Mouse (Mus musculus): ENCODE measurements around the gene Pax8. TPM values are rescaled to one million over a fixed set of nuclear protein-coding genes. Genes with fewer than 3 reads are reported as not detected.

The Pax8 gene
- total RNA-seq, 4 experiments from 2014 or later, result not detected

DNA sequence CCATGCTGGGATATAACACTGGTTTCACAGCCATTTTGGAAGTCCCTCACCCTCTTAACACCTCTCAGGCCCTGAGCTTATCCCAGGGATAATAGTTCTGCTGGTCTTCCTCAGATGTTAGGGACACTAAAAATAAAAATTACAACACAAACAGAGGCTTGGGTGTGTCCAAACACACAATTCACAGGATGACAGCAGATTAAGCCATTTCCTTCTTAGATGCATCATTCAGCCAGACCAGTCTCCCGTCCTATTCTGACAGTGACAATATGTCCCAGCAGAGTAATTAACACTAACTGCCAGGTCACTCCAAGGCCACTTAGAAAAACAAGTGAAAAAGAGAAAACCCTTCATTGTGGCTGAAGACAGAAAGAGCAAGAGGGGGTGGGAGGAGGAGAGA is 8.2 kb downstream of the Pax8 start:
- peak; percentile 1 for DNase-seq (ENCODE audit: low spot score)

DNA sequence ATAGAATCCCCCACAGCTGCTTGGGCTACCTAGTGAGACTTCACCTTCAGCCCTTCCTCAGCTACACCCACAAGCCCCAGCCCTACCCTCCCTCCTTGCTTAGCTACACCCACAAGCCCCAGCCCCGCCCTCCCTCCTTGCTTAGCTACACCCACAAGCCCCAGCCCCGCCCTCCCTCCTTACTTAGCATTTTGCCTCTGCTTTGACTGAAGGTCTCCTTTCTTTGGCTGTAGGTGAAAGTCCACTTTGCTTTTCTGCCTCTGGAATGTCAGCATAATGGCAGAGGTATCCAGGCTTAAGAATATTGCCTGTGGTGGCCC is 14.6 kb downstream of the Pax8 start:
- DNase-seq (ENCODE audit: low spot score), result no peak

DNA sequence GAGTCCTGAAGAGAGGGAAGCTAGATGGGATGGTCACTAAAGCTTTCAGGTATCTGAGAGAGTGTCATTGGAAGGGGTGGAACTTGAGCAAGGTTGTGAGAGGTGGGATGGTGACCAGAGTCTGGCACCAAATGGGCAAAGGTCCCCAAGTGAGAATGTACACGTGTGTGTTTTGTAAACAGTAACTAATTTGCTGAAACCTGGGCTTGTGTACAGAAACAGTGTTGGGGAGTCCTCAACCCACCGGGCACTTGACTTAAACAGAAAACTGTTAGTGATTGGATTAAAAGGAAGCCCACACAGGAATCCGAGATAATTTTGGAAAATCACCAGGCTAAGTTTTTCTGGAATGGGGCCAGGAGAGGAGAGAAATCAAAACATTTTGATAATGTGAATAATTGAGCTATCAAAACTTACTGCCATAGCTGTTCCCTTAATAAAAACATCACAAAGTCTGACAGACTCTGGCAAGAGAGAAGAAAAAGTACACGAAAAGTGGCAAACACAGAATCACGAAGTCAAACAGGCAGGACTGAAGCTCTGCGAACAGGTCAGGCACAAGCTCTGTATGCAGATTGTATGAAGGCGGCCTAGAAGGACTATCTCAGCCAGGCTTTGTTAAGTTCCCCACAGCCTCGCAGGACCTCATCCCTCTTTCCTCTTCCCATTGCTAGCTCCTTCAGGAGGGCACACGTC is 15.1 kb downstream of the Pax8 start:
- DNase-seq (ENCODE audit: low spot score), result no peak

DNA sequence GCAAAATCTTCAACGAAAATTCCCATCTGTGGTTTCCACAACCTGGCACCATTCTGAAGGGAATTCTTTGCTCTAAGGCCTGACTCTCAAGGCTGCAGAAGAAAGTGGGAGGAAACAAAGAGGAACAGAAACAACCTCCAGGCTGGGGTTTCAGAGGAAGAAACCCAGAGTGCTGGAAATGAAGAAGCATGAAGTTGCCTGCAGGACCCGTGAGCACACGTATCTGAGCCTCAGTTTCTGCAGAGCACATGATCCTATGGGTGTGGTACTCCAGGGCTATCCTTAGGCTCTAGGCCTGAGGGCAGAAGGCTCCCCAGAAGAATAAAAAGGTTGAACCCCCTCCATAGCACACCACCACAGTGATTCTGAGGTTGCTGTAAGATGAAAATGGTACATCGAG is 18.6 kb downstream of the Pax8 start:
- no peak for DNase-seq (ENCODE audit: low spot score)

DNA sequence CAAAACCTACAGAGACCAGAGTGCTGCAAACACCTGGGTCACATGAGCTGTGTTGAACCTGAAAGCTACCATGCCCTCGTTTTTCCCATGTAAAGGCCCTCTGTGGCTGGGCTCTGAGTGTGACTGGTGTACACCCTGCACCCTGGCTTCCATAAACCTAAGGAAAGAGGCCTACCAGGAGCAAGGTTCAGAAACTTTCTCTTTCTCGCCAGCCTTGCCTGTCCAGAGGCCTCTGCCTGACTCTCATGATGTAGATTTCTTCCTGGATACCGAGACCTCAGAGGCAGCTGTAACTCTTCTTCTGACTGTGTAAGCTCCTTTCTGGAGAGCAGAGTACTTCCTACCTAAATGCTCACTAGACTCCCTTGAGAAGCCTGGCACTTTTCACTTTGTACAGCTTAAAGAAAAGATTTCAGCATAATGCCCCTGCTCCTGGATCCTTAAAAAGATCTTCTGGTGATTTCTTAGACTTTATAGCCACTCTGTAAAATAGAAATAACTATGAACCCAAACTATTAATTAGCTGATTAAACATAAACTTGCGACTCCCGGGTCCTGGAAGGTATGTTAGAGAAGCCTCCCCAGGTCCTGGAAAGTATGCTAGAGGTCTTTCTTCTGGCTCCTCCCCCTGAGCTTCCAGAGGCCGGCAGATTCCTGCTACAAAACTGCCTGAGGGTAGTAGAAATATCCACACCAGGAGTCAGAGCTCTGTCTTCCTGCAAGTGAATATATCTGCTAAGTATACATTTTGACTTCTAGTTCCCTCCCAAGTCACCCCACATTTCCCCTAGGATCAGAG is 20.1 kb downstream of the Pax8 start:
- DNase-seq (ENCODE audit: low spot score), result no peak

- no peak for DNase-seq (ENCODE audit: low spot score)
Observed at GRCm38 (mm10) chr2:24454429-24455011, 20.9 kb downstream of the Pax8 start.

DNA sequence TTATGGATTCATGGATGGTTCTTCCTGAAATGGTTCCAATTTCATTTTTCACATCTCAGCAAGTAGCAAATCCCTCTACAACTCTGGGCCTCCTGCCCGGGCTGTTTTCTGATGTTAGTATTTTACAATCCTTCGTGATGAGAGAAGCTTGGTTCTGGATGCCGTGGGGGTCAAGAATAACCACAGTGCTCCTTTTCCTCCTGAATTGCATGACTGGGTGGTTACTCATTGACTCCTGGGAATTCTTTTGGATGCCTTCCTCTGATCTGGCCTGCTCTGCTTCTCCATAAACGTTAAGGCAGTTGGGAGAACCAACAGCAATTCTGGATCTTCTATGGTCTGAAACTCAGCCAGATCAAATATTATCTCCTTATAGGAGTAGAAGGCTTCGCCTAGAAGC is 22.2 kb downstream of the Pax8 start:
- DNase-seq (ENCODE audit: low spot score), result peak; percentile 46

DNA sequence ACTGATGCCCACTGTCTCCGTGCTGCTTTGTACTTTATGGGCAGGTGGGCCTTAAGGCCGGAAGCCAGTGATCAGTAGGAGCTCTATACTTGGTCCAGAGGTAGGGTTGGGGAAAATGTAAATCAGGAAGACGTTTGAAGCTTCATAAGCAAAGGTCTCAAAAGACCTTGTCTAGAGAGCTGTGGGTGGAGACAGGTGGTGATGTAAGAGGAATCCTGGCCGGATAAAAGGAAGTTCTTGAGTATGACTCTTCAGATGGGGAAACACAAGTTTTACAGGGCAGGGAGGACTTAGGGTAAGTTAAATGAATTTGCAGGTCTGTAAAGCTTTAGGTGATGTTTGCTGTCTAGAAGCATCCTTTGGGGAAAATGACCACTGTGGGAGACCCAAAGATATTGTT is 26.3 kb downstream of the Pax8 start:
- no peak for DNase-seq (ENCODE audit: low spot score)

DNA sequence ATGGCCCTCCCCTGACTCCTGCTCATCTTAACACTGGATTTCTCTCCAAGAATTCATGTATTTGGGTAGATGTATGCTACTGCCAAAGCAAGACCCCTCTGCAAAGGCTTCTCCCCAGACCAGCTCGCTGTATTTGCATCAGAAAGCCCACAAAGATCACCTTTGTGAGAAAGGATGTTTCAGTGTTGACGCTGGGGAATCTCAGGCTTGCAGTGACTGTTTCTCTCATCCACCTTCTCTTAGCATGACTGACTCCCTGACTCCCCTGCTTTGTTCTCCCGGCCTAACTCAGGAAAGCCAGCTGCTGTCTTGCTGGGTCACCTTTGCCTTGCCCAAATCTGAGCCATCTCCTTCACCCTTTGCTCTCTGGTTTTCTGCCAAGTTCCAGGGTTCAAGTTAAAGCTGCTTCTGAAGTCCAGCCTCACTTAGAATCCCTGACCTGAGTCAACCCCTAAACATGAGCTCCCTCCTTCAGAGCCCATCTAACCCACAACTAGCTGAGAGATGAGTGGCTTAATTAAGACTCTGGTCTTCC is 32.1 kb downstream of the Pax8 start:
- no peak for DNase-seq (ENCODE audit: low spot score)

DNA sequence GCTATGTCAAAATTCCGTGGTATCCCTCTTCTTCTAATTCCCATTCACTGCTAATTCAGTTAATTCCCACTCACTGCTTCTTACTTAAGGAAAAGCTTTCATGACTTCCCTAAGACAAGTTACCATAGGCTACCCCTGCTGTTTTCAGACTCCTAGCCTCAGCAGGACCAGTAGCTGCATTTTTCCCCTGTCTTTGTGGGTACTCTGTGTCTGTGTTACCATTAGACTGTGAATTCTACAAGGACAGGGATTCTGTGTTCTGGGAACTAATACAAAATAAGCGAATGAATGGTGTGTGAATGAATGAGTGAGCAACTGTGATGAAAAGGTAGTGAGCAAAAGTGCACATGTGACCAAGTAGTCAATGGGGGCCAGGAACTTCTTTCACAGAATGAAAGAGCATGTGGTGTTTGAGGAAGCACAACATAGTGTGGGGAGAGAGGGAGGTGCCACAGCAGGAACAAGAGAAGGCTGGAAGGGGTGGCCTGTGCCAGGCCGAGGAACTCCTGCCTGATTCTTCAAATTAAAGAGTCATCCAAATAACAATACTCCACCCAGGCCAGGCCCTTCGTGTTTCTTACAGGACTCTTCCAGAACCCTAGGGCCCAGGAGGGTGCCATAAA is 33.0 kb downstream of the Pax8 start:
- no peak for DNase-seq (ENCODE audit: low spot score)

- no peak for DNase-seq (ENCODE audit: low spot score)
Observed at GRCm38 (mm10) chr2:24441899-24442298, 33.5 kb downstream of the Pax8 start.

GRCm38 (mm10) chr2:24440056-24440455 is 35.3 kb downstream of the Pax8 start:
- DNase-seq (ENCODE audit: low spot score), result no peak

GRCm38 (mm10) chr2:24435699-24436098 is 39.7 kb downstream of the Pax8 start:
- DNase-seq (ENCODE audit: low spot score), result no peak

DNA sequence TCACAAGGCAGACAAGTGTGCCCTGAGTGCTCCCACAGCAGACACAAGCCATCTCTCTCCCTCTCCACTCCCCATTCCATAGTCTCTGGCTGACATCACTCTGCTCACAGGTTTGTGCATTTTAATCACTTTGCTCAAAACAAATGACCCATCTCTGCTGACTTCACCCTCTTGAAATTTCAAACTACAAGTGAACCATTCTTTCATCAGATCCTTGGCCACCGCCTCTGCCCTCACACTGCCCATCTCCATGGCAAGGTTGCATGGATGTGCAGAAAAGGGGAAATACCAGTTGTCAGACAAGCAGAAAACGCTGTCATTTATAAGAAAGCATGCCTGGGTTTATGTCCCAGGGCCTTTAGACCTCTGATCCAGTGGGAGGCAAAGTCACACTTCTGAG is 40.7 kb downstream of the Pax8 start:
- no peak for DNase-seq (ENCODE audit: low spot score)

DNA sequence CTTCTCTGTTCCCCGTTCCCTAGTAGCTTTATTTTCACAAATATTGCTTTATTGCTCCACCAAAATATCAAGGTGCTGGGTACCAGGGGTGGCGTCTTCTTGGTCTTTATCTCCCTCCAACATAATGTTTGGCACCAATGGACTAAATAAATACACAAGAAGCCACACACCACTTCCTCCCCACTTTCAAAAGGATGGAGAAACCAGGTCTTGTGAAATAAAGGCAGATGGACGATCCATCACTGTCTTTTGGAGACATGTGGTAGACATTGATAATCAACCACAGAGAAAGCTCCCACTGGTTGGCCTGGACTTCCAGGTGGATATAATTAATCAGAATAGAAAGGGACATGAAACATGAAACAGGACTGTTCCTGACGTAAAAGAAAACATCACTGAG is 45.6 kb downstream of the Pax8 start:
- no peak for DNase-seq (ENCODE audit: low spot score)

DNA sequence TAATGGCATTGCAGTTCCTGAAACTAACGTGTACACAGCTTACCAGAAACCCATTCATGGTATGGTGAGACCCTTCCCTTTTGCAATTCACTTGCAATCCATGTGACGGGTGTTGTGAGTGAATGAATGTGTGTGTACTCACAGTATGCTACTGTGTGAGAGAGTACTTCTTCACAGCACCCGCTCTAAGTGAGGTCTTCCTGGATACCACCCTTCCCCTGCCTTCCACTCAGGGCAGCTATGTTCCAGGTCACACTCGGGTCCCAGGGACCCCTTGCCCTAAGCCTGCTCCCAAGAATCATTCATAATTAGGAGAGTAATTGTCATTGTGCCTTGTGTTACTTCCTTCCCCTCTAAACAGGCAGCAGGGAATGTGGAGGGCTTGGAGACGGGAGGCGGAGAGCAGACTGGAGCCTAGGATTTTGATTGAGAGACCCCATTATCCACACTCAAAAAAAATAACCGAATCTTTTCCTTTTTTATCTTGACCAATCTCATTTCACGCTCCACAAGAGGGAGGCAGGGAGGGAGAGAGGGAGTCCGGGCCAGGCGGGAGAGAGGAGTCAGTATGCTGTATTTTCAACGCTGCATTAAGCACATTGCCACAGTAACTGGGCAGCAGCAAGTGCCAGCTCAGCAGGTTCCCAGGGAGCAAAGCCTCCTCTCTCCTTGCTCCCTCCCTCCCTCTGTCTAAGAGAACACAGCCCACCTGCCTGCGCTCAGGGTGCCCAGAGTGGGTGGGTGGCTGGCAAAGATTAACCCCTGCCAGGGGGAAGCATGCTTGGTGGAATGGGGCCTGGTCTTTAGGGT is 47.3 kb downstream of the Pax8 start:
- no peak for DNase-seq (ENCODE audit: low spot score)

DNA sequence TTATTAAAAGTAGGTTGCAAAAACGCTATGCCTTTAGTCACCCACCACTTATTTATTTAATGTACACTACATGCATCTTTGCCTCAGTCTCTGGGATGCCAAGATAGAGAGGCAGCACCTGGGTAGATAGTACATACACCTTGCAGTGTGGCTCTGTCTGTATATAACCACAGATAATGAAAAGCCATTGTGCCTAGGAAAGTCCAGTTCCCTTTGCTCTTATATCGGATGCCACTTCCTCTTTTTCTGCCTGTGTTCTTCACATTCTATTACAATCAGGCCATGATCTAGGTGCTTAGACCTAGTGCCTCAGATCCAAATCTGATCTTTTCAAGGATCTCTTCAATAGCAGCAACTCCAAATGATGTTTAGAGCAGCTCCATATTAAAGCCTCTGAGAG is 49.8 kb downstream of the Pax8 start:
- no peak for DNase-seq (ENCODE audit: low spot score)

GRCm38 (mm10) chr2:24422815-24423214 is 52.6 kb downstream of the Pax8 start:
- DNase-seq (ENCODE audit: low spot score), result no peak

DNA sequence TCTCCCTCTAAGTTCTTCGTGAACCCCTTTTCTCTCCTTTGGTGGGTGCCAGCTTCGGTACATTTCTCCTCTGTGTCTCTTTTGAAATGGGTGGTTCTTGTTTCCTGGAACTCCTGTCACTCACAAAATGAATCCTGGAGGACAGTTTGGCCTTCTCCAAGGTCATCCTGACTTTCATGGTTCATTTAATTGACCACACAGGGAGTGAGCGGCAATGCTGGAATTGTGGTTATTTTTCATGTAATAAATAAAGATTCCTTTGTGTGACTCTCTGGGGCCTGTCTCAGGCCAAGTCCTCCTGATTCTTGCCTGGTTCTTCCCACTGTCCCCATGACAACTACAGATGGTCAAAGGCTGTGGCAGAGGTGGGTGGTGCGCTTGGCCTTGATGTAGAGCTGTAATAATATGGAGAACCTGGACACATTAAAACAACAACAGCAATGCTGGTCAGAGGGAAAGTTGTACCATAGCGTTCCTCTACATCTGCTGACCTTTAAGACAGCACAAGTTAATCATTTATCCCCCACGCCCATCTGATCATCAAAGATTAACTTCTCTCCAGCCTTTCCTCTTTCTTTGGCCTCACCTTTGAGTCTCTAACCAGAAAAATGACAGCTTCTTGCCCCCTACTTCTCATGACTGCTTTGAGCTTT is 54.1 kb downstream of the Pax8 start:
- DNase-seq (ENCODE audit: low spot score), result no peak

GRCm38 (mm10) chr2:24417564-24417963 is 57.8 kb downstream of the Pax8 start:
- no peak for DNase-seq (ENCODE audit: low spot score)

DNA sequence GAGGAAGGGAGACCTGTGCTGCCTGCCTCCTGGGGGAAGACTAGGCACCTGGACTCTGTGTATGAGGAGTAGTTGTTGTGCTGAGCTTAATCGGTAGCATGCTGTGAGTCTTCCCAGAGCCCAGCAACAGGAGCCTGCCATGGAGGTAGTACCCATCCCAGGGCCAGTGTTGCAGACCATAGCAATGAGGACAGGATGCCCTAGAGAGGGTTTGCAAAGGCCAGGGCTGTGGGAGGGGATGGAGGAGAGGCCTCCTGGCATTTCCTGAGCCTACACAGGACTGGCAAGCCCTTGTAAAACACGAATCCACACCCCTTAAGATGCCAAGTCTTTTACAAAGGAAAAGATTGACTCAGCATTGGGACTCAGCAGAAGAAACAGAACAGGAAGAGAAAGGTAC is 58.3 kb downstream of the Pax8 start:
- no peak for DNase-seq (ENCODE audit: low spot score)

Data from heart, adult 8-10 months (tissue).